Mouse (Mus musculus): Measurements from ENCODE around the gene Mrpl12.

GRCm38 (mm10) chr11:120535804-120536203 lies 51.4 kb downstream of the Mrpl12 start:
- TF ChIP-seq POLR2A (IDR thresholded peaks at IDR 0.05; ENCODE audit: low read depth, low read length) = no peak
- no peak for TF ChIP-seq CTCF (IDR thresholded peaks at IDR 0.05; ENCODE audit: borderline replicate concordance, insufficient read depth, low read length)

Measured in embryonic fibroblast, embryonic 13.5 days (primary cell).